Mouse (Mus musculus): ENCODE data around the gene Pycr2. TPM values are rescaled to one million over a fixed set of nuclear protein-coding genes. Genes with fewer than 3 reads are reported as not detected.

The Pycr2 gene
- polyA plus RNA-seq, 1 experiment from 2014 or later: 71.7 TPM

GRCm38 (mm10) chr1:180956401-180956800, 52.3 kb downstream of the Pycr2 start:
- no peaks in the 10 kb centered on the region for H3K36me3 ChIP-seq (ENCODE audit: control insufficient read depth, insufficient read depth, low read length)
- ATAC-seq: no peak
- WGBS: 90% methylated on average over 8 of the region's 8 CpGs
- no peak overlapping the region for H3K4me2 ChIP-seq (ENCODE audit: low read length)
- H3K27ac ChIP-seq (ENCODE audit: low read length): no peak overlapping the region
- H3K9ac ChIP-seq (ENCODE audit: low read depth, low read length): no peak overlapping the region
- no peaks in the 10 kb centered on the region for H3K9me3 ChIP-seq (replicated peaks; ENCODE audit: control insufficient read depth, low read length, poor library complexity, severe bottlenecking)
- no peak overlapping the region for H3K4me3 ChIP-seq (ENCODE audit: low read depth, low read length)
- H3K27me3 ChIP-seq (ENCODE audit: control insufficient read depth, insufficient read depth, low read depth, low read length): no peaks in the 10 kb centered on the region
- H3K4me1 ChIP-seq (ENCODE audit: control insufficient read depth, insufficient read depth, low read length): no peaks in the 10 kb centered on the region

DNA sequence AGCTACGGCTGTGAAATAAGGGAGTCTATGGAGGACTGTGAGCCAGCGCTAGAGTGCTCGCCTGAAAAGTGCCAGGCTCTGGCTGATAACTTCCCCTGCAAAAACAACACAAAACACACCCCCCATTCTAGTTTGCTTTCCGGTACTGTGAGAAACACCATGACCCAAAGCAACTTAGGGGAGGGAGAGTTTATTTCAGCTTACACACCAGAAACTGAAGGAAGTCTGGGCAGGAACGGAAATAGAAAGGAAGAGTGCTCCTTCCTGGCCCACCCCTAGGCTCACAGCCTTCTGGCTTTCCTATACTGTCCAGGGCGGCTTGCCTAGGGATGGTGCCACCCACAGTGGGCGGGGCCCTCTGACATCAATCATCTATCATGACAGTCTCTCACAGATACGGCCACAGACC, 52.9 kb downstream of the Pycr2 start:
- H3K4me3 ChIP-seq (ENCODE audit: low read depth, low read length): no peak overlapping the region
- no peak overlapping the region for H3K27ac ChIP-seq (ENCODE audit: low read length)
- H3K27me3 ChIP-seq (ENCODE audit: control insufficient read depth, insufficient read depth, low read depth, low read length): no peaks in the 10 kb centered on the region
- H3K9ac ChIP-seq (ENCODE audit: low read depth, low read length): no peak overlapping the region
- ATAC-seq: no peak
- no peaks in the 10 kb centered on the region for H3K4me1 ChIP-seq (ENCODE audit: control insufficient read depth, insufficient read depth, low read length)
- H3K4me2 ChIP-seq (ENCODE audit: low read length): no peak overlapping the region
- 82% methylated on average over 8 of the region's 8 CpGs for WGBS
- no peaks in the 10 kb centered on the region for H3K9me3 ChIP-seq (replicated peaks; ENCODE audit: control insufficient read depth, low read length, poor library complexity, severe bottlenecking)
- H3K36me3 ChIP-seq (ENCODE audit: control insufficient read depth, insufficient read depth, low read length): no peaks in the 10 kb centered on the region

Other genes with a start within 250 kb of the Pycr2 start
- gene Mixl1, start 207.3 kb upstream of the Pycr2 start, polyA plus RNA-seq (2015; fragmentation: Nextera tagmentation; extraction: Ambion mirVana): 0.15 and 0.32 TPM in 2 replicates
- 22.4 and 23.9 TPM in 2 replicates for gene Acbd3, start 178.2 kb upstream of the Pycr2 start, polyA plus RNA-seq (2015; fragmentation: Nextera tagmentation; extraction: Ambion mirVana)
- gene H3f3a, start 90.3 kb upstream of the Pycr2 start, polyA plus RNA-seq (2015; fragmentation: Nextera tagmentation; extraction: Ambion mirVana): 2,888 and 3,200 TPM in 2 replicates
- 32.1 and 32.9 TPM in 2 replicates for gene Sde2, start 53.2 kb upstream of the Pycr2 start, polyA plus RNA-seq (2015; fragmentation: Nextera tagmentation; extraction: Ambion mirVana)
- gene Lefty2, start 11.2 kb upstream of the Pycr2 start, polyA plus RNA-seq (2015; fragmentation: Nextera tagmentation; extraction: Ambion mirVana): 4.7 and 5.0 TPM in 2 replicates
- gene Lefty1, start 30.7 kb downstream of the Pycr2 start, polyA plus RNA-seq (2015; fragmentation: Nextera tagmentation; extraction: Ambion mirVana): 0.26 TPM in 1 of 2 replicates, not detected in the other
- 1.2 and 1.3 TPM in 2 replicates for gene Tmem63a, start 38.1 kb downstream of the Pycr2 start, polyA plus RNA-seq (2015; fragmentation: Nextera tagmentation; extraction: Ambion mirVana)
- gene Ephx1, start 116.6 kb downstream of the Pycr2 start, polyA plus RNA-seq (2015; fragmentation: Nextera tagmentation; extraction: Ambion mirVana): 5.7 and 8.2 TPM in 2 replicates
- 0.17 TPM in 1 of 2 replicates, not detected in the other for gene 9130409I23Rik, start 146.9 kb downstream of the Pycr2 start, polyA plus RNA-seq (2015; fragmentation: Nextera tagmentation; extraction: Ambion mirVana)
- 48.6 and 50.3 TPM in 2 replicates for gene Nvl, start 239.9 kb downstream of the Pycr2 start, polyA plus RNA-seq (2015; fragmentation: Nextera tagmentation; extraction: Ambion mirVana)
- 42.2 and 49.1 TPM in 2 replicates for gene Cnih4, start 240.4 kb downstream of the Pycr2 start, polyA plus RNA-seq (2015; fragmentation: Nextera tagmentation; extraction: Ambion mirVana)

Measured in midbrain, embryonic 16.5 days (tissue).